Mouse (Mus musculus) thymus, postnatal 4 days (tissue): Measurements from ENCODE around the gene Riox1.
"Not testable (repeated sequence)": the region's sequence is repeated elsewhere in the genome, so short reads cannot be mapped to it uniquely, and the experiment has no call there.

ENCODE experiments used
- DNase-seq: peaks from one replicate; pipeline ENCODE4 v3.0.0; 2021

Gene Riox1

GRCm38 (mm10) chr12:83950840-83951701 is 663 bp downstream of the Riox1 start:
- peak; percentile 71 for DNase-seq

- no peak for DNase-seq
These were observed 1.5 kb downstream of the Riox1 start for GRCm38 (mm10) chr12:83951711-83952575.

GRCm38 (mm10) chr12:83958278-83958677 is 7.9 kb downstream of the Riox1 start:
- no peak for DNase-seq

- DNase-seq, result no peak
These were observed 14.8 kb downstream of the Riox1 start for GRCm38 (mm10) chr12:83965235-83965634.

GRCm38 (mm10) chr12:83972117-83972516 is 21.7 kb downstream of the Riox1 start:
- peak; percentile 39 for DNase-seq

- no peak for DNase-seq
These were observed 28.5 kb downstream of the Riox1 start for GRCm38 (mm10) chr12:83978862-83979261.

- no peak for DNase-seq
These were observed 31.2 kb downstream of the Riox1 start for GRCm38 (mm10) chr12:83981615-83982014.

GRCm38 (mm10) chr12:83984752-83985151 is 34.3 kb downstream of the Riox1 start, which contains the start of gene Heatr4:
TSS of gene Heatr4 (minus strand) at chr12:83984852.
- DNase-seq, result no peak

- no peak for DNase-seq
These were observed 36.8 kb downstream of the Riox1 start for GRCm38 (mm10) chr12:83987242-83987582.

- DNase-seq, result peak; percentile 84
These were observed 37.4 kb downstream of the Riox1 start, which contains the start of gene Acot2 for GRCm38 (mm10) chr12:83987583-83988441. TSS of gene Acot2 (plus strand) at chr12:83987861.

- DNase-seq, result no peak
These were observed 38.1 kb downstream of the Riox1 start for GRCm38 (mm10) chr12:83988483-83988882.

- DNase-seq, result no peak
These were observed 39.0 kb downstream of the Riox1 start for GRCm38 (mm10) chr12:83989378-83989777.

- DNase-seq, result no peak
These were observed 46.8 kb downstream of the Riox1 start for GRCm38 (mm10) chr12:83997221-83997620.

GRCm38 (mm10) chr12:83998341-83999107 is 48.1 kb downstream of the Riox1 start:
- no peak for DNase-seq

- DNase-seq, result not testable (repeated sequence)
These were observed 48.8 kb downstream of the Riox1 start for GRCm38 (mm10) chr12:83999237-83999636.

- no peak for DNase-seq
These were observed 50.0 kb downstream of the Riox1 start for GRCm38 (mm10) chr12:84000418-84000817.
